Mouse (Mus musculus) testis, adult 2 months (tissue): ENCODE measurements around the gene Mindy2.

ENCODE experiments used
- CTCF ChIP-seq: fragments of 200-500 bp; IDR thresholded peaks from 2 replicates; pipeline ENCODE4 v1.5.1; 2012; ENCODE audit warnings: low read depth, mild to moderate bottlenecking, inconsistent platforms, low read length, moderate library complexity; ENCODE audit not compliant: control insufficient read depth, insufficient read depth, insufficient replicate concordance
- POLR2A ChIP-seq: fragments of 200-500 bp; IDR thresholded peaks from 2 replicates; pipeline ENCODE4 v1.6.1; 2012; ENCODE audit warnings: low read depth, mild to moderate bottlenecking, inconsistent platforms, low read length, moderate library complexity; ENCODE audit not compliant: control insufficient read depth

GRCm38 (mm10) chr9:70669197-70669596 is 12.2 kb upstream of the Mindy2 start:
- TF ChIP-seq CTCF (no peak), POLR2A (no peak)
